Mouse (Mus musculus) embryonic fibroblast, embryonic 13.5 days (primary cell): ENCODE measurements around the gene Hsd17b11. TPM values are rescaled to one million over a fixed set of nuclear protein-coding genes. Genes with fewer than 3 reads are reported as not detected.
"Not testable (repeated sequence)": the region's sequence is repeated elsewhere in the genome, so short reads cannot be mapped to it uniquely, and the experiment has no call there.

Experiments used
- H3K27ac ChIP-seq: 2 replicates; pipeline ENCODE4 v1.5.1; 2012; ENCODE audit warnings: low read length, control low read depth, inconsistent platforms; ENCODE audit not compliant: insufficient read depth
- H3K4me1 ChIP-seq: 2 replicates; pipeline ENCODE4 v1.6.1; 2011; ENCODE audit warnings: low read length; ENCODE audit not compliant: control insufficient read depth, insufficient read depth
- H3K4me3 ChIP-seq: 2 replicates; pipeline ENCODE4 v1.5.1; 2011; ENCODE audit warnings: mild to moderate bottlenecking, control low read depth, low read length; ENCODE audit not compliant: insufficient read depth
- CTCF ChIP-seq: IDR thresholded peaks from 2 replicates; pipeline ENCODE4 v1.5.1; 2011; ENCODE audit warnings: mild to moderate bottlenecking, control low read depth, low read length, moderate library complexity, borderline replicate concordance; ENCODE audit not compliant: insufficient read depth
- POLR2A ChIP-seq: IDR thresholded peaks from 2 replicates; pipeline ENCODE4 v1.6.1; 2011; ENCODE audit warnings: low read depth, mild to moderate bottlenecking, control low read depth, low read length, moderate library complexity
- polyA plus RNA-seq: library from polyadenylated mRNA; stranded (reverse); fragments of >200 nt; gene quantifications from 2 replicates; pipeline ENCODE4 v1.2.4, GENCODE M21; 2011; ENCODE audit warnings: low read depth; ENCODE audit not compliant: missing spikeins, insufficient read length

The Hsd17b11 gene
- polyA plus RNA-seq, 1 experiment = 36.9 TPM

DNA sequence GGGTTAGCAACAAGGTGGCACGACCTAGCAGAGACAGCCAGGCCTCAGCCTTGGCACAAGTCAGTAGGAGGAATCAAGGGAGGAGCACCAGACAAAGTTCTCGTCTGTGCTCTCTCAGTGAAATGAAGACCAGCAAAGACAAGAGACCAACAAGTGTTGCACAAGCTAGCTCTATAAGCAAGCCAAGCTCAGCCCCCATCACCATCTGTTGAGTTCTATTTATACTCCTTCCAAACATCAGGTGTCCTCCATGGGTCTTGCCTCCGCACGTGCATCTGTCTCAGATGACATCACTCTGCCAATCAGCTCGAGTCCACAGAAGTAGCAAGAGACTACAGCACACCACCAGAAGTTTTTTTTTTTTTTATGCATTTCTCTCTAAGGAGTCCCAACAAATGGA is 67.1 kb downstream of the Hsd17b11 start:
- TF ChIP-seq POLR2A = no peak
- no peak for TF ChIP-seq CTCF
- Histone ChIP-seq H3K4me1 (no peaks in the 10 kb centered on the region), H3K27ac (no peak overlapping the region), H3K4me3 (no peak overlapping the region)

GRCm38 (mm10) chr5:103953135-103954083 is 68.3 kb downstream of the Hsd17b11 start:
- TF ChIP-seq CTCF = no peak
- no peak for TF ChIP-seq POLR2A
- H3K4me3 ChIP-seq = no peak overlapping the region
- no peak overlapping the region for H3K27ac ChIP-seq
- no peaks in the 10 kb centered on the region for H3K4me1 ChIP-seq

GRCm38 (mm10) chr5:103950138-103950537 is 71.6 kb downstream of the Hsd17b11 start:
- not testable (repeated sequence) for H3K4me3 ChIP-seq, H3K27ac ChIP-seq, H3K4me1 ChIP-seq

DNA sequence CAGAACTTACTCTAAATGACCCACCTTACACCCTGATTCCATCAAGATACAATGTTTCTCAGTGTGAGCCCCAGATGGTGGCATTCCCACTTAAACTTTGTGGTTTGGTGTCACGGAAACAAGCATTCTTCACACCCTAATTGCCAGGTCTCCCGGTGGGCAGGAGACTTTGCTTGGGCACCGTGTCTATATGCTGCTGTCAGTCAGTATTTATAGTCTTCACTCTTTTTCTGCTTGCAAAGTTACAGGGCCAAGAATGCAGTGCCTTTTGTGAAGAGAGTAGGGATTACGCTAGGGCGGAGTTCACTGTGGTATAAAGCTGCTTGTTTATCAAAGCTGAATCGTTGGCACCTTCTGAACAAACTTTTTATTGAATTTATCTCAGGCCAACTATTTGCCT is 78.5 kb downstream of the Hsd17b11 start:
- TF ChIP-seq POLR2A (no peak), CTCF (no peak)
- Histone ChIP-seq H3K4me3 (no peak overlapping the region), H3K4me1 (no peaks in the 10 kb centered on the region), H3K27ac (no peak overlapping the region)

GRCm38 (mm10) chr5:103939856-103940255 is 81.9 kb downstream of the Hsd17b11 start:
- H3K4me1 ChIP-seq = no peaks in the 10 kb centered on the region
- no peak overlapping the region for H3K4me3 ChIP-seq
- TF ChIP-seq POLR2A (no peak), CTCF (no peak)
- no peak overlapping the region for H3K27ac ChIP-seq

Other genes with a start within 250 kb of the Hsd17b11 start
- gene Klhl8, start 110.7 kb downstream of the Hsd17b11 start, polyA plus RNA-seq = 4.9 and 5.1 TPM in 2 replicates
- gene Hsd17b13, start 44.5 kb downstream of the Hsd17b11 start, polyA plus RNA-seq = not detected in 2 replicates
- gene Nudt9, start 24.4 kb upstream of the Hsd17b11 start, polyA plus RNA-seq = 32.8 and 35.1 TPM in 2 replicates
- gene Gm17660, start 55.7 kb upstream of the Hsd17b11 start, polyA plus RNA-seq = not detected in 2 replicates
- 1.8 and 4.1 TPM in 2 replicates for gene Sparcl1, start 91.8 kb upstream of the Hsd17b11 start, polyA plus RNA-seq
- gene Dspp, start 148.8 kb upstream of the Hsd17b11 start, polyA plus RNA-seq = not detected in 2 replicates
- gene Dmp1, start 180.7 kb upstream of the Hsd17b11 start, polyA plus RNA-seq = 0.25 TPM in 1 of 2 replicates, not detected in the other